Mouse (Mus musculus): ENCODE measurements at regions not wholly inside any gene's neighbourhood (a gene's known extent, or its start where the extent isn't known, plus 50 kb on each side); places are given as distances from the start of the nearest gene placed in this dataset.

GRCm38 (mm10) chr2:160545527-160545926 is 100.2 kb upstream of the Top1 start:
- H3K4me3 ChIP-seq (ENCODE audit: low read depth, low read length) = no peak overlapping the region
- H3K9me3 ChIP-seq (ENCODE audit: low read length) = no peaks in the 10 kb centered on the region
- no peaks in the 10 kb centered on the region for H3K27me3 ChIP-seq (ENCODE audit: insufficient read depth, low read length)
- no peak for TF ChIP-seq CTCF (IDR thresholded peaks at IDR 0.05; ENCODE audit: low read depth)
- no peaks in the 10 kb centered on the region for H3K4me1 ChIP-seq (ENCODE audit: insufficient read depth)
- H3K4me2 ChIP-seq (ENCODE audit: low read depth) = no peak overlapping the region
- WGBS = 46% methylated on average over 4 of the region's 4 CpGs
- H3K9ac ChIP-seq = no peak overlapping the region
- ATAC-seq (no peak), DNase-seq (no peak)
- H3K27ac ChIP-seq (ENCODE audit: low read depth, low read length) = no peak overlapping the region
- no peaks in the 10 kb centered on the region for H3K36me3 ChIP-seq (ENCODE audit: insufficient read depth)

- Histone ChIP-seq H3K4me1 (ENCODE audit: insufficient read depth) (no peaks in the 10 kb centered on the region), H3K9ac (no peak overlapping the region), H3K36me3 (ENCODE audit: insufficient read depth) (no peaks in the 10 kb centered on the region), H3K9me3 (ENCODE audit: low read length) (no peaks in the 10 kb centered on the region), H3K27ac (ENCODE audit: low read depth, low read length) (no peak overlapping the region), H3K4me2 (ENCODE audit: low read depth) (no peak overlapping the region), H3K4me3 (ENCODE audit: low read depth, low read length) (no peak overlapping the region), H3K27me3 (ENCODE audit: insufficient read depth, low read length) (no peaks in the 10 kb centered on the region)
- TF ChIP-seq CTCF (IDR thresholded peaks at IDR 0.05; ENCODE audit: low read depth) = no peak
- ATAC-seq = no peak
- DNase-seq = no peak
- WGBS = 83% methylated on average over 19 of the region's 19 CpGs
Measured at GRCm38 (mm10) chr2:160552121-160552669, 93.5 kb upstream of the Top1 start.

- no peaks in the 10 kb centered on the region for H3K9me3 ChIP-seq (ENCODE audit: low read length)
- no peak for TF ChIP-seq CTCF (IDR thresholded peaks at IDR 0.05; ENCODE audit: low read depth)
- H3K9ac ChIP-seq = no peak overlapping the region
- H3K4me1 ChIP-seq (ENCODE audit: insufficient read depth) = no peaks in the 10 kb centered on the region
- no peaks in the 10 kb centered on the region for H3K27me3 ChIP-seq (ENCODE audit: insufficient read depth, low read length)
- no peak overlapping the region for H3K4me2 ChIP-seq (ENCODE audit: low read depth)
- no peak for DNase-seq
- H3K4me3 ChIP-seq (ENCODE audit: low read depth, low read length) = no peak overlapping the region
- H3K27ac ChIP-seq (ENCODE audit: low read depth, low read length) = no peak overlapping the region
- WGBS = 33% methylated on average over 14 of the region's 14 CpGs
- no peaks in the 10 kb centered on the region for H3K36me3 ChIP-seq (ENCODE audit: insufficient read depth)
- ATAC-seq = no peak
Measured at GRCm38 (mm10) chr2:160561711-160562110, 84.0 kb upstream of the Top1 start.

DNA sequence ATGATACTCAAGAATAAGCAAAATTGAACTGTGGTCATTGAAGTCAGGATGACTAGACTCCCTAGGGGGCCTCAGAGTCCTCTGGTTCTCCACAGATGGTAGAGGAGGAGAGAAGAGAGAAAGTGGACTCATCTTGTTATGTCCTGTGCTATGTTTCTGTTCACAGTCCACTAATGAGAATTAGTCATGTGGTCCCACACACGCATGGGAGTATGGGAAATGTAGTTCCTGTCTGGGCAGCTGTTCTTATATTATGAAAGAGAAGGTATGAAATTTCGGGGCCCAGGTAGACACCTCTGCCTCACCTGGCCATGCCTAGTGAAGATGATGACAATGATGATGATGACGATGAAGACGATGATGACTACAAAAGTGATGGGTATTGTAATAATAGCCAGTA is 77.9 kb upstream of the Top1 start:
- H3K4me1 ChIP-seq (ENCODE audit: insufficient read depth) = no peaks in the 10 kb centered on the region

GRCm38 (mm10) chr2:160569496-160569895 is 76.2 kb upstream of the Top1 start:
- Histone ChIP-seq H3K27me3 (ENCODE audit: insufficient read depth, low read length) (no peaks in the 10 kb centered on the region), H3K27ac (ENCODE audit: low read depth, low read length) (no peak overlapping the region), H3K9me3 (ENCODE audit: low read length) (no peaks in the 10 kb centered on the region), H3K4me2 (ENCODE audit: low read depth) (no peak overlapping the region), H3K4me1 (ENCODE audit: insufficient read depth) (no peaks in the 10 kb centered on the region), H3K4me3 (ENCODE audit: low read depth, low read length) (no peak overlapping the region), H3K9ac (no peak overlapping the region), H3K36me3 (ENCODE audit: insufficient read depth) (no peaks in the 10 kb centered on the region)
- ATAC-seq = no peak
- WGBS = 80% methylated on average over 5 of the region's 5 CpGs
- no peak for DNase-seq
- no peak for TF ChIP-seq CTCF (IDR thresholded peaks at IDR 0.05; ENCODE audit: low read depth)

More for the DNA sequence above, 77.9 kb upstream of the Top1 start:
- Histone ChIP-seq H3K9me3 (ENCODE audit: low read length) (no peaks in the 10 kb centered on the region), H3K4me2 (ENCODE audit: low read depth) (no peak overlapping the region), H3K4me3 (ENCODE audit: low read depth, low read length) (no peak overlapping the region), H3K27me3 (ENCODE audit: insufficient read depth, low read length) (no peaks in the 10 kb centered on the region), H3K36me3 (ENCODE audit: insufficient read depth) (no peaks in the 10 kb centered on the region), H3K27ac (ENCODE audit: low read depth, low read length) (no peak overlapping the region), H3K9ac (no peak overlapping the region)
- no peak for TF ChIP-seq CTCF (IDR thresholded peaks at IDR 0.05; ENCODE audit: low read depth)
- ATAC-seq = no peak
- 95% methylated on average over 4 of the region's 4 CpGs for WGBS
- no peak for DNase-seq

DNA sequence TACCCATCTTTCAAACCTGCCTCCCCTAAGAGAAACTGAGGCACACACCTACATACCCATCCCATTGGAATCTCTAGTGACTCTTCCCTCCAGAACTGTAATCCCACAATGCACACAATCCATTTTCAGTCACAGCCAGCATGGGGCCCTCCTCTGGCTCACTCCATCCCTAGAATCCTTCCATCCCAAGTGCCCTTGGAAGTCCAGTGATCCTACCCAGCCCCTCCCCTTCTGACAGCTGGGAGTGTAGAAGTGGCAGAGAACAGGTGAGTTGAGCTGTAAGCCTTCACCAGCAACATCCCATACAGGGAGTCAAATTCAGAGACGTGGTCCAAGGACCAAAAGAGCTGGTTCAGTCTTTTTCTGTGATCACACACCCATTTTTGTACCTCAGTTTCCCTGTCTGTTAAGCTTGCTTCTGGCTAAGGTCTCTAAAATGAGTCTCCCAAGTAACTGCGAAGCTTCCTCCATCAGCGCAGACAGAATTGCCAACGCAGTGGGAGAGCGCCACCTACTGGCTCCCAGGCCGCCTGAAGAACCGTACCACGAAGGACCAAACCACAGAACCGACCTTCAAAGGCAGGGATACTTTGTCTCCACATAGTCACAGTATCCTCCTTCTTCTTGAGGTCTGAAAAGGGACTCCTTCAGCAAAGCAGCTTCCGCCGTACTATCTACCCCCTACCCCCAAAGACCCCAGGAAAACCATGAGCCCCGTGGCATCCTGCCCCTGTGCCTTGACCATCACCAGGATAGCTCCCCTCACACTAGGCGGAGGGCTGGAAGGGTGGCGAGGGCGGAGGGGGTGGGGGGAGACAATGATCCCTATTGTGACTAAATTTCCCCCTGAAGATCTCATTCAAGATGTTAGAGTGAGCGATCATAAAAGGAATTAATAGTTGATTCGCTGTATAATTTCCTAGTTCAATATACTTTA is 67.0 kb upstream of the Top1 start:
- Histone ChIP-seq H3K9me3 (ENCODE audit: low read length) (no peaks in the 10 kb centered on the region), H3K27ac (ENCODE audit: low read depth, low read length) (no peak overlapping the region), H3K9ac (no peak overlapping the region), H3K36me3 (ENCODE audit: insufficient read depth) (no peaks in the 10 kb centered on the region), H3K4me2 (ENCODE audit: low read depth) (peak overlapping the region; percentile 32), H3K4me3 (ENCODE audit: low read depth, low read length) (no peak overlapping the region), H3K4me1 (ENCODE audit: insufficient read depth) (no peaks in the 10 kb centered on the region), H3K27me3 (ENCODE audit: insufficient read depth, low read length) (peaks cover 14% of the 10 kb centered on the region)
- WGBS = 7% methylated on average over 17 of the region's 17 CpGs
- TF ChIP-seq CTCF (IDR thresholded peaks at IDR 0.05; ENCODE audit: low read depth) = peak; percentile 99
- ATAC-seq (peak; percentile 76), DNase-seq (peak; percentile 94)

- peaks cover 14% of the 10 kb centered on the region for H3K27me3 ChIP-seq (ENCODE audit: insufficient read depth, low read length)
- H3K4me3 ChIP-seq (ENCODE audit: low read depth, low read length) = no peak overlapping the region
- 33% methylated on average over 9 of the region's 9 CpGs for WGBS
- no peak overlapping the region for H3K4me2 ChIP-seq (ENCODE audit: low read depth)
- TF ChIP-seq CTCF (IDR thresholded peaks at IDR 0.05; ENCODE audit: low read depth) = no peak
- DNase-seq (no peak), ATAC-seq (no peak)
- H3K4me1 ChIP-seq (ENCODE audit: insufficient read depth) = no peaks in the 10 kb centered on the region
- H3K9me3 ChIP-seq (ENCODE audit: low read length) = no peaks in the 10 kb centered on the region
- no peak overlapping the region for H3K27ac ChIP-seq (ENCODE audit: low read depth, low read length)
- H3K9ac ChIP-seq = no peak overlapping the region
- no peaks in the 10 kb centered on the region for H3K36me3 ChIP-seq (ENCODE audit: insufficient read depth)
Measured at GRCm38 (mm10) chr2:160580250-160580649, 65.4 kb upstream of the Top1 start.
